Mouse (Mus musculus): ENCODE measurements around the gene Luzp1. TPM values are rescaled to one million over a fixed set of nuclear protein-coding genes. Genes with fewer than 3 reads are reported as not detected.
A peak's percentile ranks its signal among the peaks of the same experiment; 100 is the strongest.

Gene Luzp1
- total RNA-seq, 2 experiments from 2014 or later: 80.6 to 95.8 TPM

DNA sequence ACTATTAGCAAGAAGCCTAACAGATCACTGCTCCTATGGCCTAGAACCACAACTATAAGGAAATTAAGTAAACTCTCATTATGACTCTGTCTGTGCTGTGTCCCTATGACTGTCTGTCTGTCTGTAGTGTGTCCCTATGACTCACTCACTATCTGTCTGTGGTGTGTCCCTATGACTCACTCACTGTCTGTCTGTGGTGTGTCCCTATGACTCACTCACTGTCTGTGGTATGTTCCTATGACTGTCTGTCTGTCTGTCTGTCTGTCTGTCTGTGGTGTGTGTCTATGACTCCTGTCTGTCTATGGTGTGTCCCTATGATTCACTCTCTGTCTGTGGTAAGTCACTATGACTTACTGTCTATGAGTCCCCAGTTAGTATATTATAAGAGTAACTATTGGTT is 100.4 kb downstream of the Luzp1 start:
- no peak for DNase-seq (ENCODE audit: low spot score in 2 of 2)
- H3K4me3 ChIP-seq: no peak overlapping the region
- H3K27ac ChIP-seq: no peak overlapping the region
- TF ChIP-seq CTCF (conservative IDR thresholded peaks at IDR 0.05): no peak

DNA sequence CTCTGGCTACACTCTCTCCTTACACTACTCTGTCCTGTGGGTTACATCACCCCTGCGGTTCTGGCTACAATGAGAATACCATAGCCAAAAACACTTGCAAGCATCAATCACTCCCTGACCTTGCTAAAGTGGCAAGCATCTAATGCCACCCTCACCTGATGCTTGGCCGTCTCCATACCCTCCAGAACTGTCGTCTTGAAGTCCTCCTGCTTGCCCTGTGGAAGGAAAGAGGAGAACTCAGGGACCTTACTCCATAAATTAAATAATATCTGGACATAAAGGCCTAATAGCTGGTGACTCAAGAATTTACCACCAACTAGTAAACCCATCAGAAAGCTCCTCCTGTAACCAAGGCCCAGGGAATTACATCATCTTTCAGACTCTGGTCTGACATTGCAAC is 112.3 kb downstream of the Luzp1 start:
- no peak for DNase-seq (ENCODE audit: low spot score in 2 of 2)
- Histone ChIP-seq H3K4me3 (no peak overlapping the region), H3K27ac (no peak overlapping the region)
- TF ChIP-seq CTCF (conservative IDR thresholded peaks at IDR 0.05): no peak

DNA sequence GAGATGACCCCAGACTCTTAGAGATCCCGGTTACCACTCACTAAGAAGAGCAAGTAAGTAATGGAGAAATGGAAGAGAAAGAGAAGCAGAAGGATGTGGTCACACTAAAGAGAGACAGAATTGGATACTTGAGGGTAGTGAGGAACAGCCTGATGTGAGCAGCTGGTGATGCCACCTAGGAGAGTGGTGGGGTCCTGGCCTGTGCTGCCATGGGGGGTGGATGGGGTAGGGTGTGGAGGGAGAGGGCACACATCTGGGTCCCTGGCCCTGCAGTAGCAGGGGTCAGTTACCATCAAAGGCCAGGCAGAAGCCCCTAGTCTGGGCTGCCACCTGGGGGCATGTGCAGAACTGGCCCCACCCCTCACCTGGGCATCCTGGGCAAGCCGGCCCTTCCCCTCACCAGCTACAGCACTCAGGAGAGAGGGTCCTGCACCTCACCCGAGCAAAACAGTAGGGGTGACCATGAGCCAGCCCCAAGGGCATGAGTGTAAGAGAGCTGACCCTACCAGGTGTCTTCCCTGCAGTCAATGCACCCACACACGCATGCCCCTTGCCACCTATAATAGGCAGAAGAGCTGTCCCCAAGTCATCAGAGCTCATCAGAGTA is 117.8 kb downstream of the Luzp1 start:
- no peak for DNase-seq (ENCODE audit: low spot score in 2 of 2)
- Histone ChIP-seq H3K4me3 (no peak overlapping the region), H3K27ac (no peak overlapping the region)
- no peak for TF ChIP-seq CTCF (conservative IDR thresholded peaks at IDR 0.05)

DNA sequence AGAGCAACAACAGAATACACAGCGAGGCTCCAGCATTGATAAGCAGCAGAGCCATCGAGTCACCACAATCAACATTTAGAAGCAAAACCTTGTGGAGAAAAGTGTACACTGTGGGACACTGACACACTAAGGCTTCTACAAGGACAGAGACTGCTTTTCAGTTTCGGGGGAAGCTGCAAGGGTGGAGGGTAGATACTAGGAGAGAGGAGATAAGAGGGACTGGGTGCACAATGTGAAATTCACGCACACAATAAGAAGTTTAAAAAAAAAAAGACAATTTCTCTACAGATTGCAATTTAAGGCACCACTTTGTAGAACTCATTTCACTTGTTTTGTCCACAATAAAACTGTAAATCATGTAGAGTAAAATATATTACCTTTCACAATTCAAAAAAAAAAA is 118.4 kb downstream of the Luzp1 start:
- Histone ChIP-seq H3K27ac (no peak overlapping the region), H3K4me3 (no peak overlapping the region)
- no peak for DNase-seq (ENCODE audit: low spot score in 2 of 2)
- no peak for TF ChIP-seq CTCF (conservative IDR thresholded peaks at IDR 0.05)

DNA sequence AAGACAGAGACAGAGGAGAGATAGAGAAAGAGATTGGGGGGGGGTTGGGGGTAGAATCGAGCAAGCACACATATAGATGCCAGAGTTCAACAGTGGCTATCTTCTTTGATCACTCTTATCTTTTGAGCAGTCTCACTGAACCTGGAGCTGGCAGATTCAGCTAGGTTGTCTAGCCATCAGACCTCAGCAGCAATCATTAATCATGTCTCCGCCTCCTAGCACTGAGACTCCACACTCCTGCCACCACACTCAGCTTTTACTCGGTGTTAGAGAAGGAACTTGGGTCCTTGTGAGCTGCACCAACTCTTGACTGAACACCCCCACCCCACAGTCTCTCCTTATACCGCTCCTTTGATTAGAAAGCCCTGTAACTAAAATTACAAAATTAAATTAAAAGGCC is 122.5 kb downstream of the Luzp1 start:
- TF ChIP-seq CTCF (conservative IDR thresholded peaks at IDR 0.05): no peak
- no peak overlapping the region for H3K4me3 ChIP-seq

DNA sequence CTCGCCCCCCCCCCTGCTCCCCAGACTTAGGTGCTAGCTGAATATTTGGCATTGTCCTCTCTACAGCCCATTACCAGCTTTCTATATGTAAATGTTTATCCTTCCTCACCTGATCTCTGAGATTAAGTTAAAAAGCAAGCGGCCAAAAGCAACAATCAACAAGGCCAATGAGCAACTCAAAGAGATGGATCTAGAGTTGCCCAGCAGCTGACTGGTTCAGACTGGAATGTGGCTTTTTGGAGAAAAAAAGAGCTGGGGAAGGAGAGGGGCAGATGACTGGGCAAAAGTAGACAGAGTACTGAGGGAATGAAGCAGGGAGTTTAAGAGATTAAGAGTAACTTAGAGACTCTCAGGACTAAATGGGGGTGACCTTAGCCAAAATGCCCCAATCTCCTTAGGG is 124.4 kb downstream of the Luzp1 start:
- H3K4me3 ChIP-seq: no peak overlapping the region
- no peak for TF ChIP-seq CTCF (conservative IDR thresholded peaks at IDR 0.05)
- DNase-seq (ENCODE audit: low spot score in 2 of 2): no peak
- no peak overlapping the region for H3K27ac ChIP-seq

More for the DNA sequence above, 122.5 kb downstream of the Luzp1 start:
- no peak overlapping the region for H3K27ac ChIP-seq
- DNase-seq (ENCODE audit: low spot score in 2 of 2): no peak

DNA sequence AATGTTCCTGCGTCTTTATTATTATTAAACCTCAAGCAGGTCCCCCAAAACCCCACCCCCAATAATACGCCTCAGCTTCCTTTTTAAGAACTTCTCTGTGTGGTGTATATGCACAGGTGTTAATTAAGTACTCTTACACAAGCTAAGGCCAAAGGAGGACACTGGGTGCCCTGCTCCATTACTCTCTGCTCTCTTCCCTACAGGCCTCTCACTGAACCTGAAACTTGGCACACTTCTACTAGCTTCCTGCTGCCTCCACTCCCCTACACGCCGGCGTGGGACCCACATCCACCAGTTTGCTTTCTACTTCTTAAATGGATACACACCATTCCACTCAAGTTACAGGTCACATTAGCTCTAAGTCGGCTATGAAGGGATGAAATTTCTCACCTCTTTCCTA is 125.7 kb downstream of the Luzp1 start:
- H3K4me3 ChIP-seq: no peak overlapping the region

DNA sequence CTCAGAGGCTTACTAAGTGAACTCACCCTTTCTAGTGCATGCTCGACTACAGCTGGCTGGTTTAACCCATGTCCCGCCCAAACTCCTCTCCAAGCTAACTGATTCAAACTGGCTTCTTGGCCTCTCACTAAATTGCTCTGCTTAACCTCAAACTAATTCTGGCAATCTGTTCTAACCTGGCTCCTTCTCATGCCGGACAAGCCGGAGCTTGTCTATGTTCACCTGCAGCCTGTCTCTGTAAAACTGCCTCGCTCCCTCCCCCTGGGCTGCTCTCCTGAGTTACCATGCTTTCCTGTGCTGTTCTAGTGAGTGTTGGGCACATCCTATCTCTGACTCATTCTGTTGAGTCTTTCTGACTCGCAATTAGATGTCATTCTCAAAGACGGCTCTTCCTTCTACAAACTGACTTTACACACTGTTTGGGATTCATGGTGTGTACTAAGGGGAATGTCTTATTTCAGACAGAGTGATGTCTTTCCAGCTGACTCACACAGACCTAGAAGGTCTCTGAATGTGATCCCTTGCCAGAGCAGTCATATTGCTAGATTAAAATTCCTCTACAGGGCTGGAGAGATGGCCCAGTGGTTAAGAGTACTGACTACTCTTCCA is 128.8 kb downstream of the Luzp1 start:
- no peak for TF ChIP-seq CTCF (conservative IDR thresholded peaks at IDR 0.05)
- no peak for DNase-seq (ENCODE audit: low spot score in 2 of 2)

More for the DNA sequence above, 125.7 kb downstream of the Luzp1 start:
- H3K27ac ChIP-seq: no peak overlapping the region
- no peak for DNase-seq (ENCODE audit: low spot score in 2 of 2)
- TF ChIP-seq CTCF (conservative IDR thresholded peaks at IDR 0.05): no peak

DNA sequence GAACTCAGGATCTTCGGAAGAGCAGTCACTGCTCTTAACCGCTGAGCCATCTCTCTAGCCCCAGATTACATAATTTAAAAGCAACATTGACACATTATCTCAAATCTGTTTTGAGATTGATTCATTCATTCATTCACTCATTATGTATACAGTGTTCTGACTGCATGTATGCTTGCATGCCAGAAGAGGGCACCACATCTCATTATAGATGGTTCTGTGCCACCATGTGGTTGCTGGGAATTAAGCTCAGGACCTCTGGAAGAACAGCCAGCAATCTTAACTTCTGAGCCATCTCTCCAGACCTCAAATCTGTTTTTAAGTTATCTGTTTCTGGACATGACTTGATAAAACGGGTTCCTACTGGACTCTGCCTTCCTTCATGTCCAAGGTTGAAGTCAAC is 130.3 kb downstream of the Luzp1 start:
- DNase-seq (ENCODE audit: low spot score in 2 of 2): no peak
- Histone ChIP-seq H3K27ac (no peak overlapping the region), H3K4me3 (no peak overlapping the region)
- TF ChIP-seq CTCF (conservative IDR thresholded peaks at IDR 0.05): peak; percentile 39

More for the DNA sequence above, 128.8 kb downstream of the Luzp1 start:
- no peak overlapping the region for H3K4me3 ChIP-seq
- no peak overlapping the region for H3K27ac ChIP-seq

DNA sequence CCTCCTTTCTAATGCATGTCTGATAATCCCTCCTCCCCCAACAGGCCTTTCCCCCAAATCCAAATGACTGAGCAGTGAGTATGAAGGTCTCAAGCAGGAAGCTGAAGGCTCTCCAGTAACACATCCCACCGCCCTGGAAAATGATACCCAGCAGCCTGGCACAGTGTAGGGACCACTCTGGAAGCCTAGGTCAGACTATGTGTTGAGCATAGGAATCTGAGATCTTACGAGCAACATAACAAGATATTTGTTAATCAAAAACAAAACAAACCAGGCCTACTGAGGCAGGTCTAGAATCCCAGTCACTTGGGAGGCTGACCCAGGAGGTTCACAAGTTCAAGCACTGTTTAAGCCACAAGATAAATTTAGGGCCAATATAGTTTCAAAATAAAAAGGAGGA is 131.0 kb downstream of the Luzp1 start:
- Histone ChIP-seq H3K4me3 (peak overlapping the region; percentile 92), H3K27ac (no peak overlapping the region)
- DNase-seq (ENCODE audit: low spot score in 2 of 2): no peak

DNA sequence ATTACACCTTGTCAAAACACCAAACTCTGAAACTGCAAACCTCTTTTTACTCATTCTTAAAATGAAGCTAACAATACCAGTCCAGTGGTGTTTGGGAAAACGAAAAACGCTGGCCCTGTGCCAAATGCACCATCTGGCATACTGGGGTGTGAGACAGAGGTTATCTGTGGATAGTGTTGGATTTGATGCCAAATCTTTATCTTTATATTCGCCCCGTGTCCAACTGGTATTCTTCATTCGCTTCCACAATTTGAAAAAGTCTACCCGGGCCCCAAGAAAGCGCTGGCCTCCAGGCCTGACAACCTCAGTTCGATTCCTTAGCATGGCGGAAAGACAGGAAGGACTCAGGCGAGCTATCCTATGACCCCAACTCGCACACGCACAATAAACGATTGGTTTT is 131.9 kb downstream of the Luzp1 start:
- Histone ChIP-seq H3K27ac (peak overlapping the region; percentile 96), H3K4me3 (peak overlapping the region; percentile 92)
- peak; percentile 22 to 52 for DNase-seq (ENCODE audit: low spot score in 2 of 2)
- TF ChIP-seq CTCF (conservative IDR thresholded peaks at IDR 0.05): no peak

More for the DNA sequence above, 131.0 kb downstream of the Luzp1 start:
- TF ChIP-seq CTCF (conservative IDR thresholded peaks at IDR 0.05): no peak

DNA sequence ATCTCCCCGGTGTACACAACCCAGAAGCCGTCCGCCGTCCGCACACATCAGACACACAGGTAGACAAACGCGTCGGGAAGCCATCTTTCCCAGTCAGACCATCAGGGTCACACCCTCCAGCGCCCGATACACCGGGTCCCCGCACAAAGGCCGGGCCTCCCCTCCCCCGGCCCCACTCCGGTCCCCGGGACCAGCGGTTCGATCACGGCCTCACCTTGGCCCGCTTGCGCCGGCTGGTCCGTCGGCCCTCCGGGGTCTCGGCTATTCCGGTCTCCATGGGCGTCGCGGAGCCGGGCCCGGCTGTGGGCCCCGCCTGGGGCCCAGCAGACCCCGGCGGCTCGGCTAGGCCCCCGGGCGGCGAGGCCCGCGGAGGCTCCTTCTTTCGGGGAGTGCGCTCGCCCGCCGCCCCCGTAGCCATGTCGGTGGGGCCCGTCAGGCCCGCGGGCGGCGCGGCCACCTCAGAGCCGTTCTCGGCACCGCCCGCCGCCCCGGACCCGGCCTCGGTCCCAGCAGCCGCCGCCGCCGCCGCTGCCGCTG is 132.5 kb downstream of the Luzp1 start:
- DNase-seq (ENCODE audit: low spot score in 2 of 2): peak in 1 of 2 experiments; percentile 22
- Histone ChIP-seq H3K4me3 (peak overlapping the region; percentile 92), H3K27ac (peak overlapping the region; percentile 96)
- TF ChIP-seq CTCF (conservative IDR thresholded peaks at IDR 0.05): no peak

DNA sequence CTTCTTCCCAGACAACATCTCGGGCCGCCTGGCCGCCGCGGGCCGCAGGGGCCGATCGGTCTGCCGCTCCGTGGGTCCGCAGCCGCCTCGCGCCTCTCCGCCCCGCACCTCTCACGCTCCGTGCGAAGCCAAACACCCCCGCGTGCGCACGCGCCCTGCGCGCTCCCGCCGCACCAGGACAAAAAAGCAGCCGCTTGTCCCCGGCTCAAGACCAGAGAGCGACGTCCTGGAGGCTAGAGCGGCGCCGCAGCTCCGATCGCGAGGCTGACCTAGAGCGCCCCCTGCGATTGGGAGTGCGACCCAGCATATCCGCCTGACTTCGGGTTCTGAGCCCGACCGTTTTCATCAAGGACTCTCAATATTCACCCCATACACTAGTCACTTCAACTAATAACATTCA is 133.0 kb downstream of the Luzp1 start, which contains the start of gene Kdm1a:
TSS of gene Kdm1a (minus strand) at position 156 of the 400 bp plus-strand sequence.
- DNase-seq (ENCODE audit: low spot score in 2 of 2): peak; percentile 94 to 97
- peak within 1 kb of the TSS; percentile 96 for H3K27ac ChIP-seq
- peak; percentile 97 for TF ChIP-seq CTCF (conservative IDR thresholded peaks at IDR 0.05)

More for the DNA sequence above, 133.0 kb downstream of the Luzp1 start, which contains the start of gene Kdm1a:
- H3K4me3 ChIP-seq: peak within 1 kb of the TSS; percentile 92

Other genes with a start within 250 kb of the Luzp1 start
- not detected for gene Tcea3, start 222.0 kb upstream of the Luzp1 start, total RNA-seq (2021)
- gene Zfp46, start 185.1 kb upstream of the Luzp1 start, total RNA-seq (2021): 10 to 100 TPM; 44.2 to 49.0 TPM
- gene Hnrnpr, start 158.8 kb upstream of the Luzp1 start, total RNA-seq (2021): 100 to 1,000 TPM in 1 of 2 experiments, 10 to 100 TPM in 1; 91.6 to 102 TPM
- under 1 TPM; 0.39 to 0.41 TPM for gene Htr1d, start 46.2 kb upstream of the Luzp1 start, total RNA-seq (2021)
- gene 6030445D17Rik, start 7.5 kb upstream of the Luzp1 start, total RNA-seq (2021): 1 to 10 TPM in 1 of 2 experiments, under 1 TPM in 1; 0.66 to 1.1 TPM
- 10 to 100 TPM; 89.0 to 91.6 TPM for gene Kdm1a, start 133.0 kb downstream of the Luzp1 start, total RNA-seq (2021)
- not detected for gene Tex46, start 140.7 kb downstream of the Luzp1 start, total RNA-seq (2021)
- under 1 TPM; 0.15 to 0.20 TPM for gene Lactbl1, start 152.9 kb downstream of the Luzp1 start, total RNA-seq (2021)